Mouse (Mus musculus): ENCODE data around the gene Cdkl5.

The Cdkl5 gene

GRCm38 (mm10) chrX:160735650-160736049 is 258.9 kb downstream of the Cdkl5 start, which contains the start of gene Ppef1:
Ppef1 (minus strand) TSS chrX:160735765.
- DNase-seq (ENCODE audit: low spot score), result no peak
